Mouse (Mus musculus) kidney, adult 2 months (tissue): Measurements from ENCODE around the gene Lrpprc.

Experiments used
- CTCF ChIP-seq: fragments of 200-500 bp; conservative IDR thresholded peaks from 2 replicates; pipeline ENCODE4 v1.5.1; 2011; ENCODE audit warnings: low read depth, mild to moderate bottlenecking, control low read depth, low read length, moderate library complexity, mixed read lengths; ENCODE audit not compliant: insufficient read depth, insufficient read length
- POLR2A ChIP-seq: fragments of 200-500 bp; IDR thresholded peaks from one replicate; pipeline ENCODE4 v1.6.1; 2011; ENCODE audit warnings: low read depth, low read length, control low read depth

GRCm38 (mm10) chr17:84690111-84690510 is 100.5 kb downstream of the Lrpprc start:
- no peak for TF ChIP-seq CTCF
- TF ChIP-seq POLR2A, result no peak
